Mouse (Mus musculus) liver, embryonic 13.5 days (tissue): ENCODE measurements around the gene B3galt1. TPM values are rescaled to one million over a fixed set of nuclear protein-coding genes. Genes with fewer than 3 reads are reported as not detected.

Source experiments
- ATAC-seq: fragments of 200-750 bp; cut with Nextera tagmentation; 2 replicates; pipeline ENCODE4 v1.8.0; 2017; ENCODE audit warnings: low read depth, mild to moderate bottlenecking, moderate number of reproducible peaks, moderate library complexity
- DNase-seq: peaks from one replicate; pipeline ENCODE4 v3.0.0; 2022
- H3K27ac ChIP-seq: fragments of 300-500 bp; sonication (generic); 2 replicates; pipeline ENCODE4 v1.5.1; 2015; ENCODE audit warnings: moderate library complexity, mild to moderate bottlenecking, inconsistent platforms
- H3K27me3 ChIP-seq: fragments of 300-500 bp; sonication (generic); 2 replicates; pipeline ENCODE4 v1.6.1; 2015; ENCODE audit warnings: mild to moderate bottlenecking, inconsistent platforms
- H3K36me3 ChIP-seq: fragments of 300-500 bp; sonication (generic); 2 replicates; pipeline ENCODE4 v1.6.1; 2015; ENCODE audit warnings: mild to moderate bottlenecking, inconsistent platforms
- H3K4me1 ChIP-seq: fragments of 300-500 bp; sonication (generic); replicated peaks from 2 replicates; pipeline ENCODE4 v1.6.1; 2015; ENCODE audit warnings: inconsistent platforms
- H3K4me2 ChIP-seq: fragments of 300-500 bp; sonication (generic); 2 replicates; pipeline ENCODE4 v1.6.1; 2015; ENCODE audit warnings: inconsistent platforms, mild to moderate bottlenecking, moderate library complexity
- H3K4me3 ChIP-seq: fragments of 300-500 bp; sonication (generic); replicated peaks from 2 replicates; pipeline ENCODE4 v1.5.1; 2015; ENCODE audit warnings: mild to moderate bottlenecking, inconsistent platforms
- H3K9ac ChIP-seq: fragments of 300-500 bp; sonication (generic); 2 replicates; pipeline ENCODE4 v1.6.1; 2015; ENCODE audit warnings: mild to moderate bottlenecking, inconsistent platforms
- H3K9me3 ChIP-seq: fragments of 300-500 bp; sonication (generic); replicated peaks from 2 replicates; pipeline ENCODE4 v1.6.1; 2016; ENCODE audit warnings: inconsistent platforms
- WGBS: fragments of 180-500 bp; shearing (Covaris S2); methylation state at CpG from one replicate; pipeline ENCODE4 v1.1.7; 2015; ENCODE audit not compliant: insufficient replicate concordance; 5-methylcytosine and 5-hydroxymethylcytosine counted together
- polyA plus RNA-seq: library from polyadenylated mRNA; unstranded; fragments of >200 nt; fragmentation: Nextera tagmentation; extraction: Ambion mirVana; gene quantifications from 2 replicates; pipeline ENCODE4 v1.2.1, GENCODE M21; 2015

B3galt1 gene
- polyA plus RNA-seq, 1 experiment from 2014 or later: 0.33 TPM

DNA sequence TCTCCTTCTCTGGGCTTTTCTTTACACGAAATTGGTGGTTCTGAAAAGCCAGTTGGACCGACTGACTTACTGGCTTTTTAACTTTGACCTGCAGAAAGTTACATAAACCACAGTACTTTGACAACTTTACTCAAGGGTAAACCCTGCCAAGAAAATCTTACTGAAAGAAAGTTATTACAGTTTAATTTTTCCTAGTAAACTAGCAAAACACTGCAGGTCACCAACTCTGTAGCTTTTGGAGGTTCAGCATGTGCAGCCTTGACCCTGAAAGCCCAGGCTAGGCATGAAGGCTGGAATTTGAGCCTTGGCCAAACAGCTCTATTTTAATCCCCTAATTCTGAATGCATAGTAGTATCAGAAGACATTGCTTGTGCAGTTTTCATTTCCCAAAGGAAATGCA, 391.9 kb downstream of the B3galt1 start:
- 53% methylated on average over 2 of the region's 2 CpGs for WGBS

DNA sequence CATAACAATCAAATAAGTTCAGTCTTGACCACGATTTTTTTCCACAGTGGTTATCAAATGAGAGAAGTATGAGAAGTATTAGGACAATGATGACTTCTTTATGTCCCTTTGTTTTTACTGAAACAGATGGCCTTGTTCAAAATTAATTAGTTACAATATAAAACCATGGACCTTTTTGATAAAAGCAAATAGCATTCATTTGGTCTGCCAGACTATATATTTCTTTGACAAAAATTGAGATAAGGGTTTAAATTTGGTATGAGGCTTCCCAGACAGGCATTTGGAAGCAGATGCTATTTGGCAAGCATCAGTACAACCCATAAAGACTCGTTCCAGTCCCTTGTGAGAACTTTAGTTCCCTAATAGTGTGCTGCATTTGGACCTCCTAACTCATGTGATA, 395.0 kb downstream of the B3galt1 start:
- Histone ChIP-seq H3K9me3 (no peaks in the 10 kb centered on the region), H3K4me2 (no peak overlapping the region), H3K27me3 (no peaks in the 10 kb centered on the region), H3K4me1 (no peaks in the 10 kb centered on the region), H3K4me3 (no peak overlapping the region), H3K9ac (no peak overlapping the region), H3K27ac (no peak overlapping the region), H3K36me3 (no peaks in the 10 kb centered on the region)
- ATAC-seq (no peak), DNase-seq (no peak)
- 36% methylated on average over 2 of the region's 2 CpGs for WGBS

More for the DNA sequence above, 391.9 kb downstream of the B3galt1 start:
- Histone ChIP-seq H3K36me3 (no peaks in the 10 kb centered on the region), H3K4me3 (no peak overlapping the region), H3K9me3 (no peaks in the 10 kb centered on the region), H3K27me3 (no peaks in the 10 kb centered on the region), H3K9ac (no peak overlapping the region), H3K4me1 (no peaks in the 10 kb centered on the region), H3K4me2 (no peak overlapping the region), H3K27ac (no peak overlapping the region)
- no peak for ATAC-seq
- no peak for DNase-seq

DNA sequence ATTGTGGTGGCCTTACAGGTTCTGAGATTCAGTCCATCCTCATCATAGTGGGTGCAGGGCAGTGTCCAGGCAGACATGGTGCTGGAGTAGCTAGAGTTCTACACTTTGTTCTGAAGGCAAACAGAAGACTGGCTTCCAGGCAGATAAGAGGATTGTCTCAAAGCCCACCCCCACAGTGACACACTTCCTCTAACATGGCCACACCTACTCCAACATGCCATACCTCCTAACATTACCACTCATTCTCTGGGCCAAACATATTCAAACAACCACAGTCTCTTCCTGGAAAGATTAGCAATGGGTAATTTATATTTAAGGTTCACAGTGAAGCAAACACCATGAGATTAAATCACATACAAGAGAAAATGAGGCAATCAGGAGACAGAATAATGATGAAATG, 403.1 kb downstream of the B3galt1 start:
- Histone ChIP-seq H3K27me3 (no peaks in the 10 kb centered on the region), H3K27ac (no peak overlapping the region), H3K4me3 (no peak overlapping the region), H3K9ac (no peak overlapping the region), H3K9me3 (no peaks in the 10 kb centered on the region), H3K4me2 (no peak overlapping the region), H3K36me3 (no peaks in the 10 kb centered on the region), H3K4me1 (no peaks in the 10 kb centered on the region)
- ATAC-seq: no peak
- DNase-seq: no peak

DNA sequence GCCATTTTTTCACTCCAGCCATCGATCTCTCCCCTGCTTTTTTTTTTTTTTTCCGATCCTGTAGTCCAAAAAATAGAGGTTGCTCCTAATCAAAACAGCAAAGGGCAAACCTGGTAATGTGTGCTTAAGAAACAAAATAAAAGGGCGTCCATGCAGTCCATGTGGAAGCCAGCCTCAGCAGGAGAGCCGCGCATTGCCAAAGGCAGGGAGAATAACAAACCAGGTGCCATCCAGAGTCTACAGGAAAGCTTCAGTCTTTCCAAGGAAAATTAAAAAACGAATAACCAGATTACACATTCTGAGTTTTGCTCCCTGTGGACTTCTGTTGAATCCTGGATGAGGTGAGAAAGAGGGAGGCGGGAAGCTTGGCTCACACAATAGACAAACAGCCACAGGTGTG, 405.4 kb downstream of the B3galt1 start:
- no peak overlapping the region for H3K27ac ChIP-seq
- H3K9ac ChIP-seq: no peak overlapping the region
- DNase-seq (no peak), ATAC-seq (no peak)
- no peak overlapping the region for H3K4me2 ChIP-seq
- H3K4me1 ChIP-seq: no peaks in the 10 kb centered on the region
- WGBS: 52% methylated on average over 7 of the region's 7 CpGs
- no peaks in the 10 kb centered on the region for H3K9me3 ChIP-seq
- H3K4me3 ChIP-seq: no peak overlapping the region
- H3K36me3 ChIP-seq: no peaks in the 10 kb centered on the region
- no peaks in the 10 kb centered on the region for H3K27me3 ChIP-seq

DNA sequence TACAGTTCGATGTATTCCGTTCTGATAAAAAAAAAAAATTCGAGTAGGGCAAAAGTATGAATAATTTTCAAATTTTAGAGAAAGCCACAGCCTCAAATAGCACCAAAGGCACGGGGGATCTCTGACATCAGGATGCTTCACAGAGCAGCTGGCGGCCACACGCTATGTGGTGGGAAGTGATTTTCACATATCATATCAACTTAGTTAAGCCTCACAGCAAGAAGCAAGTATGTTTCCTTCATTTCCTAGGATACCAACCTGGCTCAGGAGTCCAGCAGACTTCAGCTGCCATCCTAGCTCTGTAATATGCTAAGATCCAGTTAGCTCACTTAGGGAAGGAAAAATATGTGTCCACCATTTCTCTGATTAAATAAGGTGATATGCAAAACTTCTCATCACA, 405.9 kb downstream of the B3galt1 start:
- DNase-seq (no peak), ATAC-seq (no peak)
- no peaks in the 10 kb centered on the region for H3K36me3 ChIP-seq
- H3K27me3 ChIP-seq: no peaks in the 10 kb centered on the region
- H3K9me3 ChIP-seq: no peaks in the 10 kb centered on the region
- H3K9ac ChIP-seq: no peak overlapping the region
- H3K4me3 ChIP-seq: no peak overlapping the region
- H3K4me1 ChIP-seq: no peaks in the 10 kb centered on the region
- no peak overlapping the region for H3K4me2 ChIP-seq
- no peak overlapping the region for H3K27ac ChIP-seq
- 63% methylated on average over 6 of the region's 6 CpGs for WGBS

DNA sequence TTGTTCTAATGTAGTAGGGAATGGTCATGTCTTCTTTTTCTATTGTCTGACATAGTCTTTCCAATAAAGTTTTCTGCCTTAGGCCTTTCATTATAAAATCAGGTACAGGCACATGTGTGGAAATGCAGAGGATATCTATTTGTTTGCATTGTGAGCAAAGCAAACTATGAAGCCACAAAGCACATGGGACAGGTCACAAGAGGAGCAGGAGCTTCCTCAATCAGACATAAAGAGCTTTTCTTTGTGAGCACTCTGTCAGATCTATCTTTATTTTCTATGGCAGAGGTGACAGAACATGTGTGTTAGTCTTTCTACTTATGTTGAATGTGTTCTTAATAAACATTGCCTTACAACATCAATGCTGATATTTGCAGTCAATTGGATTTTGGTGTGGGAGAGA, 410.1 kb downstream of the B3galt1 start:
- Histone ChIP-seq H3K36me3 (no peaks in the 10 kb centered on the region), H3K27ac (no peak overlapping the region), H3K27me3 (no peaks in the 10 kb centered on the region), H3K9me3 (no peaks in the 10 kb centered on the region), H3K4me2 (no peak overlapping the region), H3K4me3 (no peak overlapping the region), H3K4me1 (no peaks in the 10 kb centered on the region), H3K9ac (no peak overlapping the region)
- DNase-seq: no peak
- ATAC-seq: no peak

DNA sequence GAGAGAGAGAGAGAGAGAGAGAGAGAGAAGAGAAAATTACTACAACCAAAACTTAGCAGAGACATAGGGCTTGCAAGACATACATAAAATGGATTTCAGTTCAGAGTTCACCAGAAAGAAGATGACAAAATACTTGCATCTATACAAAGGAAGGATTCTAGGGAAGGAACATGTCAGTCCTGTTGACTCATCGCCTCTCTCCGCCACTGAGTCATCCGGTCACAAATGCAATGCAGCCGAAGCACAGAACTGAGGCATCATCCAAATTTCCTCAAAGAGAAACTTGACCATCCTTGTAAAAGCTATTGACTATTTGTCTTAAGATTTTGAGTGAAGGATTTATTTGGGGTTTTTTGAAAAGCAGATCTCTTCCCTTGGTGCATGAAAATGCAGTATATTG, 410.8 kb downstream of the B3galt1 start:
- Histone ChIP-seq H3K27ac (no peak overlapping the region), H3K9ac (no peak overlapping the region), H3K4me1 (no peaks in the 10 kb centered on the region), H3K4me3 (no peak overlapping the region), H3K9me3 (no peaks in the 10 kb centered on the region), H3K4me2 (no peak overlapping the region), H3K27me3 (no peaks in the 10 kb centered on the region), H3K36me3 (no peaks in the 10 kb centered on the region)
- WGBS: 74% methylated on average over 4 of the region's 4 CpGs
- ATAC-seq: no peak
- DNase-seq: no peak

DNA sequence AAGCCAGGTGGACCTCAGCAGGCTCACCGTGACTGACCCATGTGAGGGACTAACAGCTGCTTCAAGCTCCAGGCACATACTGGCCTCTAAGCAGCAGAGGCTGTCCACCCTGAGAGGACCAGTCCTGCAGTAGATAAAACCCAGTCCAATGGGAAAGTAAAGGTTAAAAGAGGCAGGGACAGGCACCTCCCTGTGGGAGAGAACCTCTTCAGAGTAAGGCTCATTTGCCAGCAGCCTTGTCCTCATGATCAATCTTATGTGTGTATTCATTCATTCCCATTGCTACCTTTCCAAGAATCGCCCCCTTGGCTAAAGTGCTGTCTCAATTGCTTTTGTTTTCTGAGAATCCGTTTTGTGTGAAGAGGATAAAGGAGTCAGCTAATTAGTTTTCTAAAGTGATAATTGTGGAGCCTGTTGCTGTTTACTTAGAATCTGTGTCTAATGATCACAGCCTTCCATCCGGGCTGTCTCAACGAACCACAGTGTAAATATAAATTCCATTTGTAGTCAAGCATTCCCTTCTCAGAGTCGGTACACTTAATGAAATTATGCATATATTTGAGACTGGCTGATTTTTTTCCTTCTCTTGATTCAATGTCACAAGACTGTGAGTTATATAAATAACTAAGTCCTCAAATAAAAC, 412.1 kb downstream of the B3galt1 start:
- no peak overlapping the region for H3K27ac ChIP-seq
- ATAC-seq: no peak
- no peak overlapping the region for H3K9ac ChIP-seq
- no peak overlapping the region for H3K4me3 ChIP-seq
- H3K9me3 ChIP-seq: no peaks in the 10 kb centered on the region
- H3K36me3 ChIP-seq: no peaks in the 10 kb centered on the region
- H3K4me1 ChIP-seq: no peaks in the 10 kb centered on the region
- DNase-seq: no peak
- H3K27me3 ChIP-seq: no peaks in the 10 kb centered on the region
- no peak overlapping the region for H3K4me2 ChIP-seq
- WGBS: 59% methylated on average over 6 of the region's 6 CpGs

DNA sequence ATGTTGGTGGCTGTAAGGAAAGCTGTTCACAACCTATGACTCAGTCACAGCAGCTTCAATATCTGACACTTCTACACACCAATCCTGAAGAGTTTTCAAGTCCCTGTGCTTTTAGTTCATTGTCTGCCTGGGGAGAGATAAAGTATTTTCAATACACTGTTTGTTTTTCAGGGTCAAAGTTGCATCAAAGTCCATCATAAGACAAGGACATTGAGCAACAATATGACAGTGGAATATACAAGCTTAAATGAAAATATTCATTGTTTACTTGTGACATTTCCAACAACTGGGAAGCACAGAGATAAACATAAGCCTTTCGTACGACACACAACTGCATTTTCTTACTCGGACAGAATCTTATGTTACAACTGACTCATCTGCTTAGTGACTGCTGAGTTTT, 417.9 kb downstream of the B3galt1 start:
- DNase-seq (no peak), ATAC-seq (no peak)
- WGBS: 67% methylated on average over 3 of the region's 3 CpGs

DNA sequence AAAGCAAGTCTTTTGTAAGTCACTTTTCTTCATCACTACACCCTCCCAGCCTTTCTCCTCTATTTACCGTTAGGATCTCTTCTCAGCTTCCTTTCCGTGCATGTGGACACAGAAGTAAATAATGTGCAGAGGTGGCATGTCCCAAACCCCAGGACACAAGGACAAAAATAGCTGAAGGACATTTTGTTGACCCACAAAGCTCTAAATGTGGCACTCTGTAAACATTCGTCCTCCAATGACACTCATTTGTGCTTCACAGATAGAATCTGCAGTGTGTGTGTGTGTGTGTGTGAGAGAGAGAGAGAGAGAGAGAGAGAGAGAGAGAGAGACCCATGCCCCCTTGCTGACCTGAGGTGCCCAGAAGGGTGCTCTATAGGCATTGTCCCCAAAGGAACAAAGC, 419.5 kb downstream of the B3galt1 start:
- H3K9ac ChIP-seq: no peak overlapping the region
- no peak for ATAC-seq
- no peaks in the 10 kb centered on the region for H3K4me1 ChIP-seq
- 62% methylated on average over 3 of the region's 3 CpGs for WGBS
- H3K27ac ChIP-seq: no peak overlapping the region
- H3K27me3 ChIP-seq: no peaks in the 10 kb centered on the region
- no peak for DNase-seq
- no peaks in the 10 kb centered on the region for H3K9me3 ChIP-seq
- no peaks in the 10 kb centered on the region for H3K36me3 ChIP-seq
- no peak overlapping the region for H3K4me3 ChIP-seq
- no peak overlapping the region for H3K4me2 ChIP-seq

More for the DNA sequence above, 417.9 kb downstream of the B3galt1 start:
- Histone ChIP-seq H3K9me3 (no peaks in the 10 kb centered on the region), H3K36me3 (no peaks in the 10 kb centered on the region), H3K4me1 (no peaks in the 10 kb centered on the region), H3K4me2 (no peak overlapping the region), H3K27me3 (no peaks in the 10 kb centered on the region), H3K27ac (no peak overlapping the region), H3K9ac (no peak overlapping the region), H3K4me3 (no peak overlapping the region)

DNA sequence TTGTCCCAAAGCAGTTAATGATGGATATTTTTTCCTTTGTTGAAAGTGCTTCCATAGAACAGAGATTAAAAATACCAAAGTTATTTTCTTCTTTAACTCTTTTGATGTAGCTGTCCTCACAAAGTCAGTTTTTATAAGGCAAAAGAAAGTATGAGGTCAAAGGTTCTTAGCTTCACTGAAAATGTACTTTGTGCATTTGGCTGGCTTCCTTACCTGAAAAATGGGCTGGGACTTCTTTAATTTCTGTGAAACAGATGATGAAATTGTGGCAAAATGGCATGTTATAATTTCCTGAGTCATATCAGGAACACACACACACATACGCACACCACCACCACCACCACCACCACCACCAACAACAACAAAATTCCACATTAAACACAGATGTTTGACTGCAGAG, 427.8 kb downstream of the B3galt1 start:
- H3K9ac ChIP-seq: no peak overlapping the region
- DNase-seq (no peak), ATAC-seq (no peak)
- no peak overlapping the region for H3K27ac ChIP-seq
- 58% methylated on average over 1 of the region's 1 CpGs for WGBS
- H3K36me3 ChIP-seq: no peaks in the 10 kb centered on the region
- no peaks in the 10 kb centered on the region for H3K27me3 ChIP-seq
- H3K9me3 ChIP-seq: no peaks in the 10 kb centered on the region
- no peak overlapping the region for H3K4me3 ChIP-seq
- no peaks in the 10 kb centered on the region for H3K4me1 ChIP-seq
- H3K4me2 ChIP-seq: no peak overlapping the region

DNA sequence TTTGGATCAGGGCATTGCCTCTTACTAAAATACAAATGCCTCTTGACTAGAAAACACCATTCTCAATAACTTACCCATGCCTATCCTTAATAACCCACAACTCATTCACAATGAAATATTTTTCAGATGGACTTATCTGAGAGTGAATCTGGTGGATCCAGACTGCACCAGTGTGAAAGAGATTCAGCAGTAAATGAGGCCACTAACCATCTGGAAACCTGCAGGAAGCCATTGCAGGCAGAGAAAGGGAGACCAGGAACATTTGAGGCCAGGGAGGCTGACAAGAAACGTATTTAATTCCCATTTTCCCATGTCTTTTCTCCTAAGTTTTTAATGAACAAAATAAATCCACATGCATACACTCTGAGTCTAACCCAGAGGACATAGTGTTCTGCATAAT, 437.4 kb downstream of the B3galt1 start:
- ATAC-seq: no peak
- no peaks in the 10 kb centered on the region for H3K27me3 ChIP-seq
- no peaks in the 10 kb centered on the region for H3K36me3 ChIP-seq
- H3K4me3 ChIP-seq: no peak overlapping the region
- H3K27ac ChIP-seq: no peak overlapping the region
- H3K4me2 ChIP-seq: no peak overlapping the region
- H3K9ac ChIP-seq: no peak overlapping the region
- DNase-seq: no peak
- no peaks in the 10 kb centered on the region for H3K9me3 ChIP-seq
- H3K4me1 ChIP-seq: no peaks in the 10 kb centered on the region
- WGBS: 32% methylated on average over 1 of the region's 1 CpGs
